Mouse (Mus musculus) frontal cortex, postnatal 10 days (tissue): ENCODE results near the gene Ralgps1.
"Not testable (repeated sequence)": the region's sequence is repeated elsewhere in the genome, so short reads cannot be mapped to it uniquely, and the experiment has no call there.

ENCODE experiments used
- DNase-seq, 2 experiments: peaks; one replicate each; pipeline ENCODE4 v3.0.0; 2022; ENCODE audit warnings: low spot score in 2 of 2, mixed read lengths in 1 of 2

Ralgps1 gene

GRCm38 (mm10) chr2:33134766-33135490 is 236.4 kb downstream of the Ralgps1 start:
- DNase-seq, result no peak

- DNase-seq, result no peak
Measured at GRCm38 (mm10) chr2:33132306-33132705, 239.0 kb downstream of the Ralgps1 start.

- DNase-seq, result peak; percentile 74 to 81
Measured at GRCm38 (mm10) chr2:33131500-33132092, 239.7 kb downstream of the Ralgps1 start, which contains the start of gene Garnl3. Gene Garnl3 (minus strand): TSS chr2:33131654.

GRCm38 (mm10) chr2:33130526-33131483 is 240.5 kb downstream of the Ralgps1 start:
- peak; percentile 96 to 97 for DNase-seq

DNA sequence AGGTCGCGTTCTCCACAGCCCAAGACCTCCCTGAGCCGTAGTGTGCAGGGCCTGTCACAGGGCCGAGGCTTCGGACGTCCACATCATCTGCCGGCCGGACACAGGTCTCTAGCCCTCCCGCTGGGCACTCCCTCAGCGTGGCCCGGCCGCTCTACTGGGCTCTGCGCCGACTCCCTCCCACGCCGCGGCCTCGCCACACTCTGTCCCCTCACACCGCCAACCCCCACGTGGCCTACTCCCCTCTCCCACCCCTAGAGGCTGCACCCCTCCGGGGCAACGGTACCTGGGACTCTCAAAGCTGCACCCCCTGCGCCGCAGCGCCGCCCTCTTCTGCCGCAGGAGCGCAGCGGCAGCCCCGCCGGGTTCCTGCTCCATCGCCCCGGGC is 241.2 kb downstream of the Ralgps1 start:
- no peak for DNase-seq

DNA sequence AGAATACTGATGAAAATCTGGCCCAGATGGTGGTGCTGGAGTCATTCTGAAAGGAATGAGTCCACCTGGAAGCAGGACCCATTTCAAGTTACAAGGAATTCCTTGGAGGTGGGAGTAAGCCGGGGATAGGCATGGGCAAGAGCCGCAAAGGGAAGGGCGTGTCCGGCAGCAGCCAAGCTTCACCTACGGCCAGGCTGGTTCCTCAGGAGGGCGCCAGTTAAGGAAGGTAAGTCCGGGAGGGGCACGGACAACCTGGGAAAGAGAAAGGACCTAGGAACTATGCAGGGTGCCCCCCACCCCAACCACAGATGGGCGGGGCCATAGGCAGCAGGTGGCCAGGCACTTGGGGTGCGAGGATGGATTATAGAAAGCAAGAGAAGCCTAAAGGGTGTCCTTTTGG is 241.6 kb downstream of the Ralgps1 start:
- DNase-seq, result peak in 1 of 2 experiments; percentile 56

GRCm38 (mm10) chr2:33129005-33129404 is 242.3 kb downstream of the Ralgps1 start:
- DNase-seq, result no peak

GRCm38 (mm10) chr2:33127271-33127670 is 244.0 kb downstream of the Ralgps1 start:
- DNase-seq, result no peak

GRCm38 (mm10) chr2:33122856-33123255 is 248.4 kb downstream of the Ralgps1 start:
- no peak for DNase-seq

DNA sequence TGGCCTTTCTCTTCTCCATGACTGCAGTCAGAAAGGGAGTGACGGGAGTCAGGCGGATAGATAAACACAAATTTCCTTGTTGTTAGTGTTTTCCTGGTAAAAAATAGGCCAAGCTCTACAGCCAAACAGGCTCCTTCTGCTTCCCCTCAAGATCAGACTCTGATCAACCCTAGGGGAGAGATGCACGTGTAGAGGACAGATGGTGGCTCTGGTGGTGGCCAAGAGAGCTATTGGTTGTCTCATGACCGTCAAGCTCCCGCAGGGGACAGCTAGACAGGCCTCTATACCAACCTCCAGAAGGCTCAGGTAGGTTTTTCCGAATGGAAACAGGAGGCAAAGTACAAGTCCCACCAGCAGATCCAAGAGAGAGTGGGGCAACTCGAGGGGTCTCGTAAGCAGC is 270.8 kb downstream of the Ralgps1 start:
- DNase-seq, result no peak

GRCm38 (mm10) chr2:33097326-33097725 is 274.0 kb downstream of the Ralgps1 start:
- not testable (repeated sequence) for DNase-seq

GRCm38 (mm10) chr2:33095221-33095671 is 276.0 kb downstream of the Ralgps1 start:
- DNase-seq, result peak in 1 of 2 experiments; percentile 21

- peak in 1 of 2 experiments; percentile 21 for DNase-seq
Measured at GRCm38 (mm10) chr2:33090620-33091520, 280.4 kb downstream of the Ralgps1 start.

GRCm38 (mm10) chr2:33090033-33090400 is 281.3 kb downstream of the Ralgps1 start:
- DNase-seq, result not testable (repeated sequence)

- DNase-seq, result no peak
Measured at GRCm38 (mm10) chr2:33089356-33090032, 281.8 kb downstream of the Ralgps1 start.

DNA sequence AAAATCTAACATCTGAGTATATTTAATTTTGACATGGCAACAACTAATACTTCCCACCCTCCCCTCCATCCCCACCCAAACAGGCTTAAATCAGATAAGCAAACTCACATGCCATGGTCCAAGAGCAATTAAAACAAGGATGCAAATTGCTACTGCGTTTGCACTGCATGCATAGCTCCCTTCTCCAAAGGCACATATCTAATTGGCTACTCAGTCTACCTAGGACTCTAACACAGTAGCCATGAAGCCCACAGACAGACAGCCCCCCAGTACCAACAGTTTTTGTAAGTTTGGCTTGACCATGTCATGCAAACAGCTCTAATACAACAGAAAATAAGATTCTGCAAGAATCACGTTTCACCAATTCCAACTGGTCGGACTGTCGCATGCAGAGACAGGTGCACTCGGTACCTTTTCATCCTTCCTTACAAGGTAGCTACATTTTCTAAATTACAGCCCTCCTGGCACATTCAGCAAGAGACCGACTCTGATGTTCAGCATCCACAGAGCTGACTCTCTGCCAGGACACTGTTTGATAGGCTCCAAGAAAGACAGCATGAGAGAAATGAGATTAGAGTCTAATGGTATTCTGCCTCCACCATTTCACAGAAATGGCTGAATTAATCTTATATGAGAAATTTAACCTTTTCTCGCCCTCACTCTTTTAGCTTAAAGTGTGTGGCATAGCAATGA is 284.5 kb downstream of the Ralgps1 start:
- no peak for DNase-seq

DNA sequence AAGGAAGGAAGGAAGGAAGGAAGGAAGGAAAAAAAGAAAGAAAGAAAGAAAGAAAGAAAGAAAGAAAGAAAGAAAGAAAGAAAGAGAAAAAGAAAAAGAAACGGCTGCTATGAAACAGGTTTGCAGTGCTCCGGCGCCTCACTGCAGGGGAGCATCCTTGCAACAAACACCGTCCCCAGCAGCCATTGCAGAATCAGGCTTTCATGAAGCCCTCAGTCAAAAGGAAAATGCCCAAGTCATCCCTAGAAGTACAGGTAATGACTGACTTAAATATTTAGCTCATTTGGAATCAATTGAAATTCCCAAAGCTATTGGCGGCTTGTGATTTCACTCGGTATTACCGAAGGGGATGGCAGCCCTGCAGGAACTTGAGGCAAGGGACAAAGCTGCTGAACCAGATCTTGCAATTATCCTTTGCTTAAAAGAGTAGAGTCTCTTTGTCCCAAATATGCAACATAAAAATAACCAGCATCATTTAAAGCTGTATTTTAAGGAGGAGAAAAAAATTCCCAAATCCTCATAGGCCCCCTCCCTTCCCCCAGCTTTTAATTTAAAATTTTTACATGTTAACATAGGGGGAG is 285.2 kb downstream of the Ralgps1 start:
- DNase-seq, result no peak

- no peak for DNase-seq
Measured at GRCm38 (mm10) chr2:33084221-33084620, 287.1 kb downstream of the Ralgps1 start.
